Mouse (Mus musculus) cerebellum, adult 18-20 months (tissue): ENCODE results near the gene Foxn4.

ENCODE experiments used
- DNase-seq, 2 experiments: peaks; one replicate each; pipeline ENCODE4 v3.0.0; 2021

The Foxn4 gene

DNA sequence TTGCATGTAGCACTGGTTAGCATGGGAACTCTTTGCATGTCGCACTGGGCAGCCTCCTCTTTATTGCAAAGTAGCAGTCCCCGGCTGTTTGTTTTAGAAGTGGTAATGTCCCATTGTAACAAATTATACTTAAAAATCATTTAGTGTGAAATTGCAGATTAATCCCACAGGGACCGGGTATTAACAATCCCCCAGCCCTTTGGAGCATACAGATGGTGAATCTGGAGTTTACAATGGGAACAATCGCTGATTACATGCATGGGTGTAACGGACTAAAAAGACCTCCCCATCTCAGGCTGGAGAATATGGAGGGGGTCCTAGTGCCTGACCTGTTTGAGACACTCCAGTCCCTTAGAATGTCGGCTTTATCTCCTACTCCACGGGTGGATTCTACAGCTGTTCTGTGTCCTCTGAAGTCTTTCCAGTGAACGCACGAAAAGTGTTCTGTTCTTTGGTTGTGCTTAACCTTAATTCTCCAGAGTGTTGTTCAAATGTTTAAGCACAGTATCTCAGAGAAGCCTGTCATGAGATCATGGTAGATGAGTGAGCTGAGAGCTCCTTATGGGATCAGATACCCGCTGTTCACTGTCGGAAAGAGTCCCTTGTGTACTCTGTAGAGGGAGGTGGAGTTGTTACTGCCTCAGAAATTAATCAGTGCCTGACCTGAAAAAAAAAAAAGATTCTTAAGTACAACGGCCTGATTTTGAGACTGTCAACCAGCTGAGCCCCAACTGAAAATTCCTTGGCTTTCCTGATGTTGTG, 6.0 kb upstream of the Foxn4 start:
- no peak for DNase-seq

GRCm38 (mm10) chr5:114275991-114276390, 2.4 kb upstream of the Foxn4 start:
- no peak for DNase-seq

DNA sequence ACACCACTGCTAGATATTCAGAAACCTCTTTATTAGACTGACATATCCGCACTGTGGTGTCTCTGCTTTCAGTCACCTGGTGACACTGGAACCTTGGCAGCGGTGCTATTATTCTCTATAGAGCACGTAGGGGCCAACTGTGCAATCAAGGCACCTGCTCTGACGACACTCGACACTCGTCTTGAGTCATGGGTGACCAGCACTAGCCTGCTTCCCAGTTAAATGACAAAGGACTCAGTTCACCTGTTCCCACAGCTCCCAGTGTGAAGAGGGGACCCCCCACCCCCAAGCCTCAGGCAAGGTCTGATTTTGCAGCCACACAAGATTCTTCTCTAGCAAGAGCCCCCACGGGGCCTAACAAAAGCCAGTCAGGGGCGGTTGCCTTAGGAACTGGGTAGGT, 1.7 kb upstream of the Foxn4 start:
- DNase-seq = no peak

- no peak for DNase-seq
Measured at GRCm38 (mm10) chr5:114269984-114270383, 3.6 kb downstream of the Foxn4 start.

DNA sequence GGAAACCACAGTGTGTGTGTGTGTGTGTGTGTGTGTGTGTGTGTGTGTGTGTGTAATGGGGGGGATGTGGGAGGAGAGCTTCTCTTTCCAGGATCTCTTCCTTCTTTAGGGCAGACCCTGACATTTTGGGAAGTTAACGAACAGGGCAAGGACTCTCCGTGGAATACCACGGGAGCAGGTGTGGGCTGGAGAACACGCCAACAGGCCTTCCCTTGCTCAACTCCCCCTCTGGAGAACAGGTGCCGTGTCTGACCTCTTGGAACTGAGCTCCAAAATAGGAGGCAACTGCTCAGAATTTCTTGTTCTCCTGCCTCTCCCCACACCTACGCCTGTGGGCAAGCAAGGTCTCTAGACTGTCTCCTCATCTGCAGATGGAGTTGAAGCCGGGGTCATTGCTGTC, 4.1 kb downstream of the Foxn4 start:
- no peak for DNase-seq

DNA sequence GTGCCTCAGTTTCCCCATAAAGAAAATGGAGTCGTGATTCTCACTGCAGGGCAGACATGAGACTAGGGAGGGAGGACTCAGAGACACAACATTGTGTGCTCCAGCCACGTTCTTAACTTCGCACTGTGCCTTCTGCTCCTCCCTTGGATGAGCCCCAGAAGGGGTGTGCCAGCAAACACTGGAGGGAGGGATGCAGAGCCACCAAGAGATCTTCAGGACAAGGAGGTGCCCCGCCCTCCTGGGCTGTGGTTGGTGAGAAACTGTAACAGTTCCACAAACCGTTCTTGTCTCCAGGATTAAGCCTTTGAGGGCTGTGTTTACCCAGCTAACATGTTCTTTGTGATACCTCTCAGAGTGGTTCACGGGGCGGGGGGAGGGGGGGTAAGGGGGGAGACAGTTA, 5.0 kb downstream of the Foxn4 start:
- DNase-seq = no peak

DNA sequence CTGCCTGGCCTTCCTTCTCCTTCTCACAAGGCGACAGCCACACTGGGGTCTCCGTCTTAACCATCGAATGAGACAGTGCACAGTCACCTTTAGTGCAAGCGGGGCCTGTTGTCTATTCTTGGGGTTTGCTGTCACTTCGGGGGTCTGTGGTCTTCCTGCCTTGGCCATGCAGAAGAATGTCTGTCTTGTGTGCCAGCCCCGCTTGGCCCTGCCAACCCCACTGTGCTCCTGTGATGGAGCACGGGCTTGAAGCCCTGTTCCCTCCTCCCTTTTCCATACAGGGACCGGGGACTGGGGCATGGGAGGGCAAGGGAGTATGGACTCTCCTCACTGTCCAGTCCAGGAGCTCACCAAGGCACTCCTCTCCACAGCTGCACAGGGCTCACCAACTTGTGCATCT, 8.8 kb downstream of the Foxn4 start:
- DNase-seq = no peak

DNA sequence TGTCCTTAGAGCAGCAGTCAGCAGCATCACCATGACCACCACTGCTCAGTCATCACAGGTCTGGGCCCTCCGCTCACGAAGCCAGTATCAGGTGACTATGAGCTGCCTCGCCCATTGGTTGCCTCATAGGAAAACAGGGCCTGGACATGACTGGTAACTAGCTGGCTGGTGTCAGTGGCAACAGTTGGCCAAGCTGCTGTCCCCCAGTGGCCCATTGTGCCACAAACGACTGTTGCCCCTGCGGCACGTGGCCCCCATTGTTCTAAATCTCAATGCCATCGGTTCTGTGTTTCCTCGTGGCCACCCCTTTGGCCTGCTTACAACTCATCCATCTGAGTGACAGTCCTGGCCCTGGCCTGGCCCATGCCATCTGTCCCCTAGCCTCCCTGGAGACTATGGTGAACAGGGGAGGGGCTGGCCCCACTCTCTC, 9.6 kb downstream of the Foxn4 start:
- DNase-seq = peak in 1 of 2 experiments; percentile 15

DNA sequence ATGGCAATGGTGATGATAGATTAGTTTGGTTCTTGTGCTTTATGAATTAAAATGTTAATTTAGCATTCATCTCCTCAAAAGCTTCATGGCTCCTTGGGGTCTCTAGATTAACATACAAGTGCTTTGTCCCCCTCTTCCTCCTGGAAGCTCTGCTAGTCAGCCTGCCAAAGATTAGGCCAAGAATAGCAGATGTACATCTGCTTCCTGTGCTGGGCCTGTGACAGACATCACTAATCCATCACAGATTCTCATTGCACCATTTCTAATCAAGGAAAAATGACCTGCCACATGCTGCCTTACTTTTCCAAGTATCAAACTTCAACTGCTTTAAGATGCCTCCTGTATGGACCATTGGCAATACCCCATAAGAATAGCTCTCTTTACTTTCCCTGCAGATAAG, 12.1 kb downstream of the Foxn4 start:
- DNase-seq = no peak

DNA sequence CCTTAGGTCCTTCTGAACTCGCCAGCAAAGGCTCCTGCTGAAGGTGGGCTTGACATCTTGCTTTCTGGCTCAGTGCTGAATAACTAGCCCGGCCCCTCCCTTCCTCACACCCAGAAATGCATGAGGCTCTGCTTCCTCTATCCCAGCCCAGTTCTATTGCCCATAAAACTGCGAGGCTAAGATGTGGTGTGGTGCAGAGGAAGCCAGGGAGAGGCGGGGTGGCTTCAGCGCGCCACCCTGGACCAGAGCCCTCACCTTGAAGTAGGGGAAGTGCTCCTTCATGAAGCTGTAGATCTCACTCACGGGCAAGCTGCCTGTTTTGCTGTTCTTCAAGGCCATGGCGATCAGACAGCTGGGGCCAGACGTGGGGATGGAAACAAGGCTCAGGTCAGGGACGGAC, 14.1 kb downstream of the Foxn4 start:
- DNase-seq = no peak

GRCm38 (mm10) chr5:114248174-114248589, 25.4 kb downstream of the Foxn4 start:
- peak; percentile 58 to 74 for DNase-seq

DNA sequence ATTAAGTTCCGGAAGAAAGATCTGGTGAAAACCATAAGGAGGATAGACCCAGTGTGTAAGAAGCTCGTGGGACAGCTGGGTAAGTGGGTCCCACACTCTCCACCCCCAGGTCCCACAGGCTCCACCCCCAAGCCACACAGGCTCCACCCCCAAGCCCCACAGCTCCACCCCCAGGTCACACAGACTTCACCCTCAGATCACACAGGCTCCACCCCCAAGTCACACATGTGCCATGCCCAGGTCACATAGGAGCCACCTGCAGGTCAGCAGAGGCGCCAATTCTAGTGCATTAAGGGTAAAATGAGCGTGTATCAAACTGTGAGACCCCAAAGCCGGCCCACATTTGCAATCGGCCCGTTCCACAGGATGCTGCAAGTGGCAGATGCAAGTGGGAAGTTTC, 27.1 kb downstream of the Foxn4 start:
- no peak for DNase-seq

DNA sequence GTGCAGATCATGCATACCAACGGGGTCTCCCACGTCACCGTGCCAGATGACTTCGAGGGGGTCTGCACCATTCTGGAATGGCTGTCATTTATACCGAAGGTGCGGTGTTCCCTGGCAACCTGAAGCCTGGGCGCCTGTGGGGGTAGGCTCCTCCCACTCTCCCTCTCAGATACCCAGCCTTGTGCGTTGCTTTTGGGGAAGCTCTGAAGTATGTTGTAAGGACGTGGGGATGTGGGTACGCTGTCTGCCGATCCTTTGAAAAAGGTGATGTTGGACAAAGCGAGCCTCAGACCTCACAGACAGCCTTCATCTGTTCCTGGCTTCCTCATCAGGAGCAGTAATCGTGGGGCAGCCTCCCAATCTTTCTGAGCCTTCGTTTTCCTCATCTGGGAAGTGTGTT, 33.9 kb downstream of the Foxn4 start:
- DNase-seq = no peak

DNA sequence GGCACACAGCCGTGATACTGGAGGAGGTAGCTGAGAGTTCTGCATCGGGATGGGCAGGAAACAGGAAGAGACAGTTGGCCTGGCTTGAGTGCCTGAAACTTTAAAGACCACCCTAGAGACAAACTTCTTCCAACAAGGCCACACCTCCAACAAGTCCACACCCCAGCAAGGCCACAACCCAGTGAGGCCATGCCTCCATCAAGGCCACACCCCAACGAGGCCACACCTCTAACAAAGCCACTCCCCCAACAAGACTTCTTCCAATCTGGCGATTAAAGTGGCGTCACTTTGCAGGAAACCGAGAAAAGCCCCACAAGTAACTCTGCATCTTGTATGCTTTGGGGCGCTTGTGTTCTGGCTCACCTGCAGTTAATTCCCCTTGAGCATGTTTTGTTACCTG, 34.7 kb downstream of the Foxn4 start:
- DNase-seq = no peak

DNA sequence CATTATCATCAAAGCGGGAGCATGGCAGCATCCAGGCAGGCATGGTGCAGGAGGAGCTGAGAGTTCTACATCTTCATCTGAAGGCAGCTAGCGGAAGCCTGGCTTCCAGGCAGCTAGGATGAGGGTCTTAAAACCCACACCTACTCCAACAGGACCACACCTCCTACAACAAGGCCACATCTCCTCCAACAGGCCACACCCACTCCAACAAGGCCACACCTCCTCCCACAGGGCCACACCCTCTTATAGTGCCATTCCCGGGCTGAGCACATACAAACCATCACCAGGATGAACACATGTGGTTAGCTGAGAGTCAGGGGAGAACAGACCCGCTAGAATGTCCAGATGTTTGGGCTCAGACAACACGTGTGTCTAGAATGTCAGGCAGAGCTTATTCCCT, 44.7 kb downstream of the Foxn4 start:
- DNase-seq = no peak

GRCm38 (mm10) chr5:114226051-114226450, 47.6 kb downstream of the Foxn4 start:
- no peak for DNase-seq

- no peak for DNase-seq
Measured at GRCm38 (mm10) chr5:114218771-114219170, 54.8 kb downstream of the Foxn4 start.

DNA sequence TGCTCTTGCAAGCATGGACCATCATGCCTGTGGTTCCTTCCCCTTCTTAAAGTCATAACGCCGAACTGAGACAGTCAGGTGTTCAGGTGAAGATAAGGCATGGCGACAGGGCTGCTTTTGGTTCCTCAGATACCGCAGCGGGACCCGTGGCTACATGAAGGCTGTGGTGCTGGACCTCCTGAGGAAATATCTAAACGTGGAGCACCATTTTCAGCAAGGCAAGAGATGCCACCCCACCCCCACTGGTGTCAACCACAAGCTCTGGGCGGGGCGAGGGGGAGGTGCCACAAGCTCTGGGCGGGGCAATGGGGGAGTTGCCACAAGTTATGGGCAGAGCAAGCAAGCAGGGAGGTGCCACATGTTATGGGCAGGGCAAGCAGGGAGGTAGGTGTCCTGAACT, 60.4 kb downstream of the Foxn4 start:
- no peak for DNase-seq

DNA sequence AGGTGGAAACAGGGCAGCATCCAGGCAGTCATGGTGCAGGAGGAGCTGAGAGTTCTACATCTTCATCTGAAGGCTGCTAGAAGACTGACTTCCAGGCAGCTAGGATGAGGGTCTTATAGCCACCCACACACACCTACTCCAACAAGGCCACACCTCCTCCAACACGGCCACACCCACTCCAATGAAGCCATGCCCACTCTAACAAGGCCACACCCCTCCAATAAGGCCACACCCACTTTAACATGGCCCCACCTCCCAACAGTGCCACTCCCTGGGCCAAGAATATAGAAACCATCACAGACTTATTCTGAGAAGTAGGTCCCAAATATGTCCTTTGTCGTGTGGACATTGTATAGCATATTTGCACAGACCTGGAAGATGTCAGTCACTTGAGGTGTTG, 67.4 kb downstream of the Foxn4 start:
- no peak for DNase-seq
